Mouse (Mus musculus) testis, adult 2 months (tissue): ENCODE data around the gene Esrrb.

Source experiments
- CTCF ChIP-seq: fragments of 200-500 bp; IDR thresholded peaks from 2 replicates; pipeline ENCODE4 v1.5.1; 2012; ENCODE audit warnings: low read depth, mild to moderate bottlenecking, inconsistent platforms, low read length, moderate library complexity; ENCODE audit not compliant: control insufficient read depth, insufficient read depth, insufficient replicate concordance
- POLR2A ChIP-seq: fragments of 200-500 bp; IDR thresholded peaks from 2 replicates; pipeline ENCODE4 v1.6.1; 2012; ENCODE audit warnings: low read depth, mild to moderate bottlenecking, inconsistent platforms, low read length, moderate library complexity; ENCODE audit not compliant: control insufficient read depth

DNA sequence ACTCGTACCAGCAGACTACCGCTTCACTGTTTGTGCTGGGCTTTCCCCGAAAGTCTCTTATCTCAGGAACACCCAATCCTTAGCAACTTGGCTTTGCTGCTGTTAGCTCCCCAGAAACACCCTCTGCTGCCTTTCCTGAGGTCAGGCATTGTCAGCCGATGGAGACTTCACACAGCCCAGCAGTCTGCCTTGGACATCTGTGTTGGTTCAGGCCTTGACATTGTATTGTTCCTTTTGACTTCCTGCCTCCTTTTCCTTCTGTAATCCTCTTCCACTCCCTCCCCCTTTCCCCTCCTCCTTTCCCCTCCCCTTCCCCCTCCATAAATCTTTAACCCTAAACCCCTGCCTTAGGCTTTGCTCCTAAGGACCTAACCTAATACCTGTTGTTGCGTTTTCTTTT, 155.7 kb downstream of the Esrrb start:
- TF ChIP-seq CTCF: no peak
- TF ChIP-seq POLR2A: no peak
